Mouse (Mus musculus): ENCODE data around the gene Rbm20. TPM values are rescaled to one million over a fixed set of nuclear protein-coding genes. Genes with fewer than 3 reads are reported as not detected.

Gene Rbm20
- polyA plus RNA-seq (2014; fragmentation: Nextera tagmentation; extraction: Ambion mirVana): 4.4 and 4.7 TPM in 2 replicates

DNA sequence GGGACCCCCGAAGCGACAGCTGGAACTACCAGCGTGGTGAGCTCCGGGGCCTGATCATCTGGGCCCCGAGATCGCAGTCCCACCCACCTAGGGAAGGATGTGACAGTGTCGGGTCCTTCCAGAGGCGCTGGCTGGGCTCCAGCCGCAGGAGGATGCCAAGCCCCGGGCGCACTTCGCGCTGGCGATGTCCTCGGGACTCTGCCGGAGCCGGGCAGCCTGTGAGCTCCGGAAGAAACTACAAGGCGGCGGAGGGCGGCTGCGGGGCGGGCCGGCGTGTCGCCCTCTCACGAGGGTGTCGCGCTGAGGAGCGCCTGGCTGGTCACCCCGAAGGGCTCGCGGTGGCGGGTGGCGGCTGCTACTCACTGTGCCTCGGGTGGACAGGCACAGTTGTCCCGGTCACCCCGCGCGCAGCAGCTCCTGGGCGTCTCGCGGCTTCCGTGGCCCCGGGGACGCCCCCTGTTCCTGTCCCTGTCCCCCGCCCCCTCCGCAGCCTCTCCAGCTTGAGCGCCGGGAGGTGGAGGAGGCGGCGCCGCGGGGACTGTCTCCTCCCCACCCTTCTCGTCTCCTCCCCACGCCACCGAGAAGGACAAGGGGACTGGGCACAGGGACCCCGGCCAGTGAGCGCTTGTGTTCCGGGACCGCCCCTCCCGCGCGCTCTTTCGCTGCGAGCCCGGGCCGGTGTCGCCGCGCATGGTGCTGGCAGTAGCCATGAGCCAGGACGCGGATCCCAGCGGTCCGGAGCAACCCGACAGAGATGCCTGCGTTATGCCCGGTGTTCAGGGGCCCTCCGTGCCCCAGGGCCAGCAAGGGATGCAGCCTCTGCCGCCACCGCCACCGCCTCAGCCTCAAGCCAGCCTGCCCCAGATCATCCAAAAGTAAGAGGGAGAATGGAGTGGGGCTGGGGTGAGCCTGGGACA is at the start of gene Rbm20:
Gene Rbm20 (plus strand): TSS at position 589 of the 917 bp plus-strand sequence.
- under 1% methylated on average over 71 of the region's 82 CpGs for WGBS
- H3K9me3 ChIP-seq (replicated peaks; ENCODE audit: control insufficient read depth, low read length): no peaks in the 10 kb centered on the region
- H3K4me2 ChIP-seq (ENCODE audit: low read length): peak within 1 kb of the TSS; percentile 100
- no peak within 1 kb of the TSS for H3K27ac ChIP-seq (ENCODE audit: low read depth, low read length)
- no peaks in the 10 kb centered on the region for H3K36me3 ChIP-seq (ENCODE audit: control insufficient read depth, insufficient read depth, low read length)
- H3K9ac ChIP-seq (ENCODE audit: low read length): peak within 1 kb of the TSS; percentile 66
- peaks cover 50% of the 10 kb centered on the region for H3K27me3 ChIP-seq (replicated peaks; ENCODE audit: control insufficient read depth, insufficient read depth, low read length)
- H3K4me3 ChIP-seq (ENCODE audit: low read depth, low read length): peak within 1 kb of the TSS; percentile 62
- ATAC-seq (peak; percentile 85), DNase-seq (ENCODE audit: low spot score) (peak; percentile 51)
- peaks cover 11% of the 10 kb centered on the region; the same call in 1 of the 2 replicates for H3K4me1 ChIP-seq (ENCODE audit: control insufficient read depth, insufficient read depth, low read length)

DNA sequence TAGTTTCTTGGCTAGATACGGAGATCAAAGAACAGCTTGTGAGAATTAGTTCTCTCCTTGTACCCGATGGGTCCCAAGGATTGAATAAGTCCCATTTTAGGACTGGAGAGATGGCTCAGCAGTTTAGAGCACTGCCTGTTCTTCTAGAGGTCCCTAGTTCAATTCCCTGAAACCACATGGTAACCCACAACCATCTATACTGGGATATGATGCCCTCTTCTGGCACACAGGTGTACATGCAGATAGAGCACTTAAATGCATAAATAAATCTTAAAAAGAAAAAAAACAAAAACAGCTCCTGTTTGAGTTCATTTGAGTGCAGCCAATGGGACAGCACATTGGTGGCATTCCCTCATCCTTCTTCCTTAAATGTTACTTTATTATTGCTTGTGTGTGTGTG is 39.1 kb upstream of the Rbm20 start:
- no peak overlapping the region for H3K4me2 ChIP-seq (ENCODE audit: low read length)
- H3K4me3 ChIP-seq (ENCODE audit: low read depth, low read length): no peak overlapping the region
- H3K36me3 ChIP-seq (ENCODE audit: control insufficient read depth, insufficient read depth, low read length): peaks cover 80% of the 10 kb centered on the region
- no peak overlapping the region for H3K27ac ChIP-seq (ENCODE audit: low read depth, low read length)
- H3K27me3 ChIP-seq (replicated peaks; ENCODE audit: control insufficient read depth, insufficient read depth, low read length): no peaks in the 10 kb centered on the region
- DNase-seq (ENCODE audit: low spot score): peak; percentile 15
- no peak for ATAC-seq
- 93% methylated on average over 2 of the region's 2 CpGs for WGBS
- H3K9ac ChIP-seq (ENCODE audit: low read length): no peak overlapping the region
- no peaks in the 10 kb centered on the region for H3K4me1 ChIP-seq (ENCODE audit: control insufficient read depth, insufficient read depth, low read length)
- H3K9me3 ChIP-seq (replicated peaks; ENCODE audit: control insufficient read depth, low read length): no peaks in the 10 kb centered on the region

DNA sequence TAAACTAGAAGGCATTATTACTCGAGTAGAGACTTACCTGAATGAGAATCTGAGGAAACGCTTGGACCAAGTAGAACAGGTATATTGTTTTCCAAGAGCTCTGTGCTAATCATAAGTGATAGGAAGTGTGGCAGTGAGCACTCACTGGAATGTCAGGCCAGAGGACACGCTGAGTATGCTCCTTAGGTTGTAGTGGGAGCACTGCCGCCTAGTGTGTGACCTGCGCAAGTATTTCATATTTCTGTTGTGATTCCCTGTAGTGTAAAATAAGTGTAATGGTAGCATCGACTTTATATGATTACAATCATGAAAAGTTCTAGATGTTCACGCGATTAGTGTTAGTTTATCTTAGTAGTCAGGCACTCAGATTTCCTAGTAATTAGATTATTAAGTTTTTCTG is 38.4 kb upstream of the Rbm20 start:
- H3K4me1 ChIP-seq (ENCODE audit: control insufficient read depth, insufficient read depth, low read length): no peaks in the 10 kb centered on the region
- no peak overlapping the region for H3K4me2 ChIP-seq (ENCODE audit: low read length)
- no peak for DNase-seq (ENCODE audit: low spot score)
- H3K27me3 ChIP-seq (replicated peaks; ENCODE audit: control insufficient read depth, insufficient read depth, low read length): no peaks in the 10 kb centered on the region
- WGBS: 93% methylated on average over 8 of the region's 8 CpGs
- ATAC-seq: no peak
- no peak overlapping the region for H3K9ac ChIP-seq (ENCODE audit: low read length)
- H3K27ac ChIP-seq (ENCODE audit: low read depth, low read length): no peak overlapping the region
- H3K36me3 ChIP-seq (ENCODE audit: control insufficient read depth, insufficient read depth, low read length): peaks cover 80% of the 10 kb centered on the region
- H3K9me3 ChIP-seq (replicated peaks; ENCODE audit: control insufficient read depth, low read length): no peaks in the 10 kb centered on the region
- H3K4me3 ChIP-seq (ENCODE audit: low read depth, low read length): no peak overlapping the region

DNA sequence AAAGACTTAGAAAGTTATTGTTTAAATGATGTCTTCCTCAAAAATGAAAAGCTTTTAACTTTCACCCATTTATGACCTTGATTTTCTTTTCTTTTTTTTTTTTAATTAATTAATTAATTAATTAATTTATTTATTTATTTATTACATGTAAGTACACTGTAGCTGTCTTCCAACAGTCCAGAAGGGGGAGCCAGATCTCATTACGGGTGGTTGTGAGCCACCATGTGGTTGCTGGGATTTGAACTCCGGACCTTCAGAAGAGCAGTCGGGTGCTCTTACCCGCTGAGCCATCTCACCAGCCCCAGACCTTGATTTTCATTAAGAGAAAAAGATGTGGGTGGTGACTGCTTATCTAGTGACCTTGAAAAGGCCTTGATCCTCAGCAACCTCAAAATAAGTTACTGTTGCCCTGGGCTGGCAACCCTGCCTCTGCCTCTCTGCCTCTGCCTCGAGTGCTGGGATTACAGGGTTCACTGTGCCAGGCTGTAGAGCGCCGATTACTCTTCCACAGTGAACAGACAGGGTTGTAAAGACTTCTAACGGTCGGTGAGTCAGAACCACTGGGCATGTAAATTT is 33.0 kb upstream of the Rbm20 start:
- Histone ChIP-seq H3K4me3 (ENCODE audit: low read depth, low read length) (no peak overlapping the region), H3K9me3 (replicated peaks; ENCODE audit: control insufficient read depth, low read length) (no peaks in the 10 kb centered on the region), H3K36me3 (ENCODE audit: control insufficient read depth, insufficient read depth, low read length) (peaks cover 72% of the 10 kb centered on the region), H3K4me2 (ENCODE audit: low read length) (no peak overlapping the region), H3K4me1 (ENCODE audit: control insufficient read depth, insufficient read depth, low read length) (no peaks in the 10 kb centered on the region), H3K27ac (ENCODE audit: low read depth, low read length) (no peak overlapping the region), H3K9ac (ENCODE audit: low read length) (no peak overlapping the region), H3K27me3 (replicated peaks; ENCODE audit: control insufficient read depth, insufficient read depth, low read length) (no peaks in the 10 kb centered on the region)
- 89% methylated on average over 9 of the region's 9 CpGs for WGBS
- DNase-seq (ENCODE audit: low spot score) (peak; percentile 28), ATAC-seq (no peak)

DNA sequence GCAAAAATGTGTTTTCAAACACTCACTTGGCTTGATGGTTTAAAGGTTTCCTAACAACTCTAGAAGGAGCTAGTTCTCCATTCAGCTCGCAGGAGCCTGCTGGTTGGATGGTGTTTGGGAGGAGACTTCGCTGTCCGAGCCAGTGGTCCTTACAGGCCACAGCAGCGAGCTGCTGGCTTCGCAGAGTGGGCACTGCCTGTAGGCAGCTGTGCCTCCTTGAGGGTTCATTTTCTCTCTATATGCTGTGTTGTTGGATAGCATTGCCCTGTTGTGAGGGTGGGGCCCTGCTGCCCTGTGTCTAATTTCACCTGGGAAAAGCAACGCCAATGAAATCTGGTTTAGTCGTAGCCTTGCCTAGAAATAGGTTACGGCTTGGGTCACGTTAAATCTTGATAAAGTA is 29.8 kb upstream of the Rbm20 start:
- H3K4me1 ChIP-seq (ENCODE audit: control insufficient read depth, insufficient read depth, low read length): no peaks in the 10 kb centered on the region
- no peak for DNase-seq (ENCODE audit: low spot score)
- no peak overlapping the region for H3K4me3 ChIP-seq (ENCODE audit: low read depth, low read length)
- no peaks in the 10 kb centered on the region for H3K27me3 ChIP-seq (replicated peaks; ENCODE audit: control insufficient read depth, insufficient read depth, low read length)
- peaks cover 43% of the 10 kb centered on the region for H3K36me3 ChIP-seq (ENCODE audit: control insufficient read depth, insufficient read depth, low read length)
- H3K9ac ChIP-seq (ENCODE audit: low read length): no peak overlapping the region
- no peaks in the 10 kb centered on the region for H3K9me3 ChIP-seq (replicated peaks; ENCODE audit: control insufficient read depth, low read length)
- H3K27ac ChIP-seq (ENCODE audit: low read depth, low read length): no peak overlapping the region
- H3K4me2 ChIP-seq (ENCODE audit: low read length): no peak overlapping the region
- WGBS: 89% methylated on average over 9 of the region's 9 CpGs
- ATAC-seq: no peak

DNA sequence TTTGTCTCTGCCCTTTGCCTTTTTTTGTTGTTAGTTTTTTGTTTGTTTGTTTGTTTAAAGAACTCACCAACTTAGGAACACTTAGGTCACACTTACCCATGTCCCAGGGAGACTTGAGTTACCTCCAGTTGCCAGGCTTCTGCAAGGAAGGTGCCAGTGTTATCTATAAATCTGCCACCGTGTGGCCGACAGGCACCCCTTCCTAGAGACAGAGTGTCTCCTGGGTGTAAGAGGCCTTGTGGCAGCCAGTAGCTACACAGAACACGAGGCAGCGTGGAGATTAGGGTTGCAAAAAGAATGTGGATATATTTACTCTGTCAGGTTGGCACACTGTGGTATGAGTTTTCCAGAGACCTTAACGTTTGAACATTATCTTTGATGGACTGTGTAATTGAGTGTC is 29.1 kb upstream of the Rbm20 start:
- Histone ChIP-seq H3K4me3 (ENCODE audit: low read depth, low read length) (no peak overlapping the region), H3K4me2 (ENCODE audit: low read length) (no peak overlapping the region), H3K27me3 (replicated peaks; ENCODE audit: control insufficient read depth, insufficient read depth, low read length) (no peaks in the 10 kb centered on the region), H3K9me3 (replicated peaks; ENCODE audit: control insufficient read depth, low read length) (no peaks in the 10 kb centered on the region), H3K27ac (ENCODE audit: low read depth, low read length) (no peak overlapping the region), H3K9ac (ENCODE audit: low read length) (no peak overlapping the region), H3K36me3 (ENCODE audit: control insufficient read depth, insufficient read depth, low read length) (peaks cover 40% of the 10 kb centered on the region), H3K4me1 (ENCODE audit: control insufficient read depth, insufficient read depth, low read length) (peaks cover 3% of the 10 kb centered on the region; the same call in 1 of the 2 replicates)
- ATAC-seq (peak; percentile 35; the same call in 1 of the 2 replicates), DNase-seq (ENCODE audit: low spot score) (no peak)
- 57% methylated on average over 5 of the region's 5 CpGs for WGBS

DNA sequence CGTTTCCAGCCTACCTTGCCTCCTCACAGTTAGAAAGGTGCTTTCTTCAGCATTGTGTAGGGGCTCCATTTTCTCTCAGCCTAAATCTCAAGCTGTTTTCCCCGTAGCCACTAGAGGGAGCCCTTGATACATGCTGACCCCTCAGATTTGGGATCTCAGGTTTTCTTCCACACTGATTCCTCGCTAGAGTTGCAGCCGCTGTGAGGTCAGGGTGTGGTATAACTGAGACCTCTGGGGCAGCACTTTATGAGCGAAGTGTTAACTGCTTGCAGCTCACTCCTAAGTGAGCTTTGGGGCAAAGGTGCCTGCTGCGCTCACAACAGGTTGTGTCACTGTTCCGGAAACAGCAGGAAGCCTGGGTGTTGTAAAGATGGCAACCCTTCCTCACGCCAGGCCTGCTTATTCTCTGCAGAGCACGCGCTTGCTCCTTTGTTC is 28.3 kb upstream of the Rbm20 start:
- H3K4me3 ChIP-seq (ENCODE audit: low read depth, low read length): no peak overlapping the region
- peaks cover 33% of the 10 kb centered on the region for H3K36me3 ChIP-seq (ENCODE audit: control insufficient read depth, insufficient read depth, low read length)
- no peak overlapping the region for H3K27ac ChIP-seq (ENCODE audit: low read depth, low read length)
- H3K9ac ChIP-seq (ENCODE audit: low read length): no peak overlapping the region; the same call in 1 of the 2 replicates
- peaks cover 3% of the 10 kb centered on the region; the same call in 1 of the 2 replicates for H3K4me1 ChIP-seq (ENCODE audit: control insufficient read depth, insufficient read depth, low read length)
- 30% methylated on average over 10 of the region's 10 CpGs for WGBS
- H3K27me3 ChIP-seq (replicated peaks; ENCODE audit: control insufficient read depth, insufficient read depth, low read length): no peaks in the 10 kb centered on the region
- ATAC-seq (peak; percentile 75), DNase-seq (ENCODE audit: low spot score) (peak; percentile 84)
- no peaks in the 10 kb centered on the region for H3K9me3 ChIP-seq (replicated peaks; ENCODE audit: control insufficient read depth, low read length)
- H3K4me2 ChIP-seq (ENCODE audit: low read length): no peak overlapping the region

DNA sequence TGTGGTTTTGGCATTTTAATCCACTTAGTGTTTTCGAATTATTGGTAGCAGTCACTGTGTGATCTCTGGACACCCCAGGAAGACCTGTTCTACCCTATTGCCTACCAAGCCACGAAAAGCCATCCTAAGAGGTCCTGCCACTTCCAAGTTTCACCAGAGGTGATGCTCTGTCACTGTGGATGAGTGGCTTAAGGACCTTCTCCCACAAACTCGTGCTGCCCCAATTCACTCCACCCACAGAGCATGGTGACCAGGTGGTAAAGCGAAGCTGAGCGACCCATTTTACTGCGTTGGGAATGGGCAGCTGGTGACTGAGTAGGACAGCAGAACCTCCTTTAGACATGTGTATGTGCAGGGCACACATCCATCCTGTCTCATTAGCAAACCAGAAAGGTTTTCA is 27.7 kb upstream of the Rbm20 start:
- H3K9me3 ChIP-seq (replicated peaks; ENCODE audit: control insufficient read depth, low read length): no peaks in the 10 kb centered on the region
- WGBS: 78% methylated on average over 6 of the region's 6 CpGs
- no peaks in the 10 kb centered on the region for H3K27me3 ChIP-seq (replicated peaks; ENCODE audit: control insufficient read depth, insufficient read depth, low read length)
- H3K4me1 ChIP-seq (ENCODE audit: control insufficient read depth, insufficient read depth, low read length): peaks cover 3% of the 10 kb centered on the region; the same call in 1 of the 2 replicates
- no peak overlapping the region for H3K4me3 ChIP-seq (ENCODE audit: low read depth, low read length)
- no peak overlapping the region; the same call in 1 of the 2 replicates for H3K9ac ChIP-seq (ENCODE audit: low read length)
- H3K4me2 ChIP-seq (ENCODE audit: low read length): no peak overlapping the region
- ATAC-seq (peak; percentile 16; the same call in 1 of the 2 replicates), DNase-seq (ENCODE audit: low spot score) (no peak)
- peaks cover 29% of the 10 kb centered on the region for H3K36me3 ChIP-seq (ENCODE audit: control insufficient read depth, insufficient read depth, low read length)
- H3K27ac ChIP-seq (ENCODE audit: low read depth, low read length): no peak overlapping the region

DNA sequence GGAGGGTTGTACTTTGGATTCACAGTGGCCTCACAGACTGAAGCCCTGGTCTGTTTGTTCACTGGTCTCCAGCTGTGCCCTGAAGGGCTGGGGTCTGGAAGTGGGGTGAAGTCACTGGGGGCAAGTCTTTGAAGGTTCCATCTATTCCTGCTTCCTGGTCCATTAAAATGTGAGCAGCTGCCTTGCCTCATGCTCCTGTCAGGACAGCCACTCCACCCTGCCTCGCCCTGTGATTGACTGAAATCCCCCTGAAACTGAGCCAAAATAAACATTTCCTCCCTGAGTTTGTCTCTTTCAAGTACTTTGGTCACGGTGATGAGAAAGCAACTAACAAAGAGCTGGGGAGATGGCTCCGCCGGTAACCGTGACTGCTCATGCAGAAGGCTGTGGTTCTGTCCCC is 27.3 kb upstream of the Rbm20 start:
- Histone ChIP-seq H3K27me3 (replicated peaks; ENCODE audit: control insufficient read depth, insufficient read depth, low read length) (no peaks in the 10 kb centered on the region), H3K9me3 (replicated peaks; ENCODE audit: control insufficient read depth, low read length) (no peaks in the 10 kb centered on the region), H3K27ac (ENCODE audit: low read depth, low read length) (no peak overlapping the region), H3K4me2 (ENCODE audit: low read length) (no peak overlapping the region), H3K4me1 (ENCODE audit: control insufficient read depth, insufficient read depth, low read length) (peaks cover 3% of the 10 kb centered on the region; the same call in 1 of the 2 replicates), H3K9ac (ENCODE audit: low read length) (no peak overlapping the region), H3K4me3 (ENCODE audit: low read depth, low read length) (no peak overlapping the region), H3K36me3 (ENCODE audit: control insufficient read depth, insufficient read depth, low read length) (peaks cover 26% of the 10 kb centered on the region)
- 72% methylated on average over 5 of the region's 5 CpGs for WGBS
- ATAC-seq: no peak
- DNase-seq (ENCODE audit: low spot score): no peak

Measured in forebrain, embryonic 14.5 days (tissue).